Mouse (Mus musculus) kidney, embryonic 16.5 days (tissue): ENCODE measurements around the gene Rarres1. TPM values are rescaled to one million over a fixed set of nuclear protein-coding genes. Genes with fewer than 3 reads are reported as not detected.

Experiments
- ATAC-seq: fragments of 200-750 bp; cut with Nextera tagmentation; 2 replicates; pipeline ENCODE4 v1.8.0; 2017; ENCODE audit warnings: moderate TSS enrichment; ENCODE audit not compliant: low FRiP score, low TSS enrichment
- H3K27ac ChIP-seq: fragments of 300-500 bp; sonication (generic); 2 replicates; pipeline ENCODE4 v1.5.1; 2014; ENCODE audit warnings: low read length
- H3K27me3 ChIP-seq: fragments of 300-500 bp; sonication (generic); 2 replicates; pipeline ENCODE4 v1.6.1; 2014; ENCODE audit warnings: low read length, control low read depth, mixed read lengths; ENCODE audit not compliant: insufficient read depth
- H3K36me3 ChIP-seq: fragments of 300-500 bp; sonication (generic); 2 replicates; pipeline ENCODE4 v1.6.1; 2014; ENCODE audit warnings: low read length, control low read depth, mixed read lengths; ENCODE audit not compliant: insufficient read depth
- H3K4me1 ChIP-seq: fragments of 300-500 bp; sonication (generic); 2 replicates; pipeline ENCODE4 v1.6.1; 2014; ENCODE audit warnings: low read length, control low read depth, mixed read lengths; ENCODE audit not compliant: insufficient read depth
- H3K4me2 ChIP-seq: fragments of 300-500 bp; sonication (generic); replicated peaks from 2 replicates; pipeline ENCODE4 v1.6.1; 2014; ENCODE audit warnings: low read depth, low read length
- H3K4me3 ChIP-seq: fragments of 300-500 bp; sonication (generic); 2 replicates; pipeline ENCODE4 v1.5.1; 2014; ENCODE audit warnings: mild to moderate bottlenecking, low read length
- H3K9ac ChIP-seq: fragments of 300-500 bp; sonication (generic); replicated peaks from 2 replicates; pipeline ENCODE4 v1.6.1; 2014; ENCODE audit warnings: low read length
- H3K9me3 ChIP-seq: fragments of 300-500 bp; sonication (generic); 2 replicates; pipeline ENCODE4 v1.6.1; 2016; ENCODE audit warnings: low read length, control low read depth
- WGBS: fragments of 180-500 bp; shearing (Covaris S2); extraction: QIAGEN DNeasy Blood & Tissue Kit; methylation state at CpG from one replicate; pipeline ENCODE4 v1.1.7; 2014; 5-methylcytosine and 5-hydroxymethylcytosine counted together
- polyA plus RNA-seq: library from polyadenylated mRNA; unstranded; fragments of >200 nt; fragmentation: Nextera tagmentation; extraction: Ambion mirVana; gene quantifications from 2 replicates; pipeline ENCODE4 v1.2.1, GENCODE M21; 2015

Gene Rarres1
- polyA plus RNA-seq, 1 experiment from 2014 or later, result 4.6 TPM

GRCm38 (mm10) chr3:67467281-67467680 is 48.0 kb downstream of the Rarres1 start:
- no peak overlapping the region for H3K27ac ChIP-seq
- ATAC-seq, result no peak
- 87% methylated on average over 2 of the region's 2 CpGs for WGBS
- no peak overlapping the region for H3K4me2 ChIP-seq
- H3K9ac ChIP-seq, result no peak overlapping the region
- no peak overlapping the region for H3K4me3 ChIP-seq
- no peaks in the 10 kb centered on the region for H3K9me3 ChIP-seq
- H3K4me1 ChIP-seq, result peaks cover 8% of the 10 kb centered on the region
- peaks cover 14% of the 10 kb centered on the region; the same call in 1 of the 2 replicates for H3K36me3 ChIP-seq
- H3K27me3 ChIP-seq, result no peaks in the 10 kb centered on the region

GRCm38 (mm10) chr3:67466576-67466975 is 48.7 kb downstream of the Rarres1 start:
- WGBS, result 92% methylated on average over 5 of the region's 5 CpGs
- no peak overlapping the region for H3K4me3 ChIP-seq
- H3K9ac ChIP-seq, result no peak overlapping the region
- no peak for ATAC-seq
- peaks cover 14% of the 10 kb centered on the region; the same call in 1 of the 2 replicates for H3K36me3 ChIP-seq
- H3K9me3 ChIP-seq, result no peaks in the 10 kb centered on the region
- H3K27ac ChIP-seq, result no peak overlapping the region
- no peaks in the 10 kb centered on the region for H3K27me3 ChIP-seq
- H3K4me2 ChIP-seq, result no peak overlapping the region
- peaks cover 8% of the 10 kb centered on the region for H3K4me1 ChIP-seq

- Histone ChIP-seq H3K9me3 (no peaks in the 10 kb centered on the region), H3K27ac (peak within 1 kb of the TSS; percentile 85), H3K36me3 (peaks cover 22% of the 10 kb centered on the region; the same call in 1 of the 2 replicates), H3K9ac (peak within 1 kb of the TSS; percentile 80), H3K27me3 (no peaks in the 10 kb centered on the region), H3K4me2 (peak within 1 kb of the TSS; percentile 77), H3K4me1 (peaks cover 8% of the 10 kb centered on the region), H3K4me3 (peak within 1 kb of the TSS; percentile 73)
- ATAC-seq, result peak; percentile 97
- WGBS, result under 1% methylated on average over 43 of the region's 43 CpGs
Observed at GRCm38 (mm10) chr3:67463450-67464372, 51.6 kb downstream of the Rarres1 start, which contains the start of gene Lxn. Gene Lxn (minus strand): TSS chr3:67463926.

- H3K4me3 ChIP-seq, result peak overlapping the region; percentile 73
- H3K4me1 ChIP-seq, result peaks cover 8% of the 10 kb centered on the region
- WGBS, result 2% methylated on average over 12 of the region's 12 CpGs
- H3K27me3 ChIP-seq, result no peaks in the 10 kb centered on the region
- peak overlapping the region; percentile 77 for H3K4me2 ChIP-seq
- peaks cover 22% of the 10 kb centered on the region; the same call in 1 of the 2 replicates for H3K36me3 ChIP-seq
- H3K27ac ChIP-seq, result peak overlapping the region; percentile 85
- ATAC-seq, result peak; percentile 57
- H3K9me3 ChIP-seq, result no peaks in the 10 kb centered on the region
- peak overlapping the region; percentile 80 for H3K9ac ChIP-seq
Observed at GRCm38 (mm10) chr3:67463001-67463400, 52.3 kb downstream of the Rarres1 start.

GRCm38 (mm10) chr3:67462578-67462977 is 52.7 kb downstream of the Rarres1 start:
- Histone ChIP-seq H3K9ac (peak overlapping the region; percentile 80), H3K4me2 (peak overlapping the region; percentile 77), H3K4me1 (peaks cover 8% of the 10 kb centered on the region), H3K9me3 (no peaks in the 10 kb centered on the region), H3K27ac (peak overlapping the region; percentile 85; the same call in 1 of the 2 replicates), H3K27me3 (no peaks in the 10 kb centered on the region), H3K36me3 (peaks cover 23% of the 10 kb centered on the region; the same call in 1 of the 2 replicates), H3K4me3 (peak overlapping the region; percentile 73)
- 34% methylated on average over 10 of the region's 10 CpGs for WGBS
- no peak for ATAC-seq

GRCm38 (mm10) chr3:67462015-67462414 is 53.3 kb downstream of the Rarres1 start:
- H3K4me1 ChIP-seq, result peaks cover 8% of the 10 kb centered on the region
- H3K4me2 ChIP-seq, result no peak overlapping the region
- 93% methylated on average over 7 of the region's 7 CpGs for WGBS

GRCm38 (mm10) chr3:67459881-67460280 is 55.4 kb downstream of the Rarres1 start:
- Histone ChIP-seq H3K4me3 (no peak overlapping the region), H3K4me2 (no peak overlapping the region), H3K9me3 (no peaks in the 10 kb centered on the region), H3K36me3 (peaks cover 35% of the 10 kb centered on the region), H3K9ac (no peak overlapping the region), H3K4me1 (peaks cover 8% of the 10 kb centered on the region), H3K27me3 (no peaks in the 10 kb centered on the region), H3K27ac (no peak overlapping the region)
- no peak for ATAC-seq
- WGBS, result 89% methylated on average over 3 of the region's 3 CpGs

More at GRCm38 (mm10) chr3:67462015-67462414, 53.3 kb downstream of the Rarres1 start:
- no peak for ATAC-seq
- Histone ChIP-seq H3K27me3 (no peaks in the 10 kb centered on the region), H3K36me3 (peaks cover 28% of the 10 kb centered on the region), H3K9me3 (no peaks in the 10 kb centered on the region), H3K27ac (no peak overlapping the region), H3K9ac (no peak overlapping the region), H3K4me3 (no peak overlapping the region)

GRCm38 (mm10) chr3:67450601-67451210 is 64.6 kb downstream of the Rarres1 start:
- Histone ChIP-seq H3K27ac (peak overlapping the region; percentile 39; the same call in 1 of the 2 replicates), H3K4me1 (no peaks in the 10 kb centered on the region), H3K4me3 (no peak overlapping the region)

GRCm38 (mm10) chr3:67449660-67450059 is 65.7 kb downstream of the Rarres1 start:
- WGBS, result 94% methylated on average over 21 of the region's 21 CpGs
- Histone ChIP-seq H3K36me3 (peaks cover 65% of the 10 kb centered on the region), H3K27me3 (no peaks in the 10 kb centered on the region), H3K4me1 (no peaks in the 10 kb centered on the region), H3K9me3 (no peaks in the 10 kb centered on the region), H3K4me2 (no peak overlapping the region), H3K9ac (no peak overlapping the region), H3K27ac (no peak overlapping the region), H3K4me3 (no peak overlapping the region)
- ATAC-seq, result no peak

More at GRCm38 (mm10) chr3:67450601-67451210, 64.6 kb downstream of the Rarres1 start:
- no peak for ATAC-seq
- H3K9ac ChIP-seq, result no peak overlapping the region
- H3K27me3 ChIP-seq, result no peaks in the 10 kb centered on the region
- no peak overlapping the region for H3K4me2 ChIP-seq
- no peaks in the 10 kb centered on the region for H3K9me3 ChIP-seq
- peaks cover 64% of the 10 kb centered on the region for H3K36me3 ChIP-seq
- 82% methylated on average over 5 of the region's 5 CpGs for WGBS
